Mouse (Mus musculus) kidney, postnatal 4 days (tissue): ENCODE measurements around the gene Pfkm.
A peak's percentile ranks its signal among the peaks of the same experiment; 100 is the strongest.

Experiments used
- DNase-seq, 2 experiments: peaks; one replicate each; pipeline ENCODE4 v3.0.0; 2021; ENCODE audit warnings: mixed read lengths in 2 of 2

Pfkm gene

GRCm38 (mm10) chr15:98177320-98177719 lies 84.9 kb downstream of the Pfkm start:
- DNase-seq, result no peak

DNA sequence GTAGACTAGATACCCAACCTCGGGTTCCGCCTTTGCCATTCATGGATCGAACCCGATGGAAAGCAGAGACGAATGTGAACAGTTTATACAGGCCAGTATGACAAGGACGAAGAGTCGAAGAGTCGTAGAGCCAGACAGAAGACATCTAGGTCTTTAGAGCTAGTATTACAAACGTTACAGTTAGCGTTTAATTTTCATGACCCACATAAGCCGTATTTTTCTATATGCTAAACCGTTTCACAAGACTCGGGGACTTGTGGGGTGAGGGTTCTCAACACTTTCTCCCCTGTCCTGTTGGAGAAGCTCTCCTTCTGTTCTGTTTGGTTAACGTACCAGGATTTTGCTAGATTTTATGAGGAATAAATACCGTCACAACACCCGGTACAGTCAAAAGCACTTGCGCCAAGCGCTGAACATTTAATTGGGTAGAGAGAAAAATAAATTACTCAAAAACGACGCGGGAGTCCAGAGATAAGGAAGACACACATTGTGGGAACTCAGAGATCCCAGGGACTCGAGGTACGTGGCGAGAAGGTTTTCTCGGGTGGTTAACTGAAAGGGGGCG lies 88.3 kb downstream of the Pfkm start:
- DNase-seq, result no peak

DNA sequence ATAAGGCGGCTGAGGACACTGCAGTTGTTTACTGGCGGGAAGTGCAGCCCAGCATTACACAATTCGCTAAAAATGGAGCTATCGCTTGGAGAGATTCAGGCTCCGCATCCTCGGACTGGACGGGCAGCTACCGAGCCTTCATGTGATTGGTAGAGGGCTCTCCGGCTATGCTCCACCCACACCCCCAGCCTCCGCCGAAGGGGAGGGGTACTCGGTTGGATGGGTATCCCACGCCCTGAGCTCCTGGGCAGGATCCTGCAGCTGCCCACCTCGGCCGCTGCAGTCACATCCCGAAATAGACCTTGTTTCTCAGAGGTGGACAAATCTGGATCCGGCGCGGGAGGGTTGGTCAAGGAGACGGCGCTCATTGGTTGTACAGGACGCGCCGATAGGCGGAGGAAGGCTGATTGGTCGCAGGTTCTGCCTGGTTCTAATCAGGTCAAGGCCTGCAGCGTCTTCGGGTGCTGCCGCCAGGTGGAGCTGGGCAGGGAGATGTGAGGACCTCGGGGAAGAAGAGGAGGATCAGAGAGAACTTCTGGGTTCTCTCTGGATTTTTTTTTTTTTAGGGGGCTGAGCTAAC lies 88.8 kb downstream of the Pfkm start:
- DNase-seq, result peak; percentile 95 to 96
